Mouse (Mus musculus) lung, adult 2 months (tissue): ENCODE results near the gene Cdhr2.

Experiments used
- CTCF ChIP-seq: fragments of 200-500 bp; IDR thresholded peaks from 2 replicates; pipeline ENCODE4 v1.5.1; 2011; ENCODE audit warnings: mild to moderate bottlenecking, low read length, control low read depth; ENCODE audit not compliant: insufficient read depth
- POLR2A ChIP-seq: fragments of 200-500 bp; IDR thresholded peaks from 2 replicates; pipeline ENCODE4 v1.6.1; 2011; ENCODE audit warnings: low read depth, mild to moderate bottlenecking, control low read depth, low read length, borderline replicate concordance; ENCODE audit errors: extremely low read depth

GRCm38 (mm10) chr13:54737488-54738212, 36.4 kb downstream of the Cdhr2 start:
- TF ChIP-seq CTCF (no peak), POLR2A (no peak)
